Mouse (Mus musculus): ENCODE data around the gene Proser2. TPM values are rescaled to one million over a fixed set of nuclear protein-coding genes. Genes with fewer than 3 reads are reported as not detected.

Gene Proser2
- polyA plus RNA-seq, 1 experiment from 2014 or later, result 3.2 TPM

DNA sequence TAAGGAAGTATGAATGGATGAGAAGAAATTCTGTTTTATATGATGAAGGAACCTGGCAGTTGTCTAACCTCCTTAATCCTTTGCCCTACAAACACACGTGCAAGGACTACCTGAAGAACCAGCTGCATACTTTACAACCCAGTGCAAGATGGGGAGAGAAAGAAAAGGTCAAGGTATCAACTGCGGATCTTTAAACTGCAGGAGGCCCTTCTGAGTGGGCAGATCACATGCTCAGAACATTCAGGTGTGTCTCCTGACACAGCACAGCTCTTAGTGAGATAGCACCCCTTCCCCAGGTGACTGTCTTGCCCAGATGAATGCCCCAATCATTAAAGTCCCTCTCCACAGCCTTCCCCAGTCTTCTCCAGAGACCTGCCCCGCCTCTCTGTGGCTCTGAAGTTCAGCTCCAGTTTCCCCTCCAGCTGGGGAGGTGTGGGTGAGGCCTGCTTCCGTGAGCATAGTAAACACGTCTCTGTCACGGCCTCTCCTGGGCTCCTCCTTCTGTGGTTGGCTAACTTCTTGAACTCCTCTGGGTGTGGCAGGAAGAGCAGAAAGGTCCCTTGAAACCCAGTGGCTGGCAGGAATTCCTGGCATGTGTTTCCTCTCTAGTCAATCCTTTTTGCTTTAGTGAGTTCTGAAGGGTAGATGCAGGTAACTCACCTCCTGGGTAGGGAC lies 32.5 kb upstream of the Proser2 start:
- DNase-seq (ENCODE audit: low spot score), result no peak
- H3K4me2 ChIP-seq (ENCODE audit: low read depth), result no peak overlapping the region
- WGBS, result 67% methylated on average over 6 of the region's 6 CpGs
- H3K27ac ChIP-seq (ENCODE audit: low read depth, low read length), result no peak overlapping the region
- no peaks in the 10 kb centered on the region for H3K4me1 ChIP-seq (ENCODE audit: control insufficient read depth, insufficient read depth, low read length)
- H3K9ac ChIP-seq (ENCODE audit: low read length), result no peak overlapping the region
- H3K9me3 ChIP-seq (ENCODE audit: control insufficient read depth, low read length), result no peaks in the 10 kb centered on the region
- H3K36me3 ChIP-seq (ENCODE audit: control insufficient read depth, insufficient read depth, low read length), result no peaks in the 10 kb centered on the region
- no peak for ATAC-seq (ENCODE audit: insufficient read depth, low FRiP score, low TSS enrichment)
- H3K4me3 ChIP-seq (ENCODE audit: low read depth, low read length), result no peak overlapping the region
- H3K27me3 ChIP-seq (ENCODE audit: control insufficient read depth, insufficient read depth, low read length), result no peaks in the 10 kb centered on the region

DNA sequence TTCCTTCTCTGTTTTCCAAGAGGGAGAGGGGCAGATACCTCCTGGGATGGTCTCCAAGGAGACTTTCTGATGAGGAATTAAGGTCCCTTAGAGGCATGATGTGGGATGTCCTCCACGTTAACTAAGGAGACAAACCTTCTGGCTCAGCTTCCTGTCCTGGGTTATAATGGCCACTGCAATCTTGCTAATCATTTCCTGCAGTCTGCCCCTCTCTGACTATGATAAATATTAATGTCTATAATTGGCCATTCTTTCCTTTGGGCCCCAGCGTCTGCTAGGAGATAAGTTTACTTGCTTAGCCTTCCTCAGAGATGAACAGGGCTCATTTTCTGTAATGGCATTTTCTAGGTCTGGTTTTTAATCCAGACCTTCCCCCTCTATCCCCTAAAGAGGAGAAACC lies 29.7 kb upstream of the Proser2 start:
- ATAC-seq (ENCODE audit: insufficient read depth, low FRiP score, low TSS enrichment) (no peak), DNase-seq (ENCODE audit: low spot score) (no peak)
- Histone ChIP-seq H3K27me3 (ENCODE audit: control insufficient read depth, insufficient read depth, low read length) (no peaks in the 10 kb centered on the region), H3K9me3 (ENCODE audit: control insufficient read depth, low read length) (no peaks in the 10 kb centered on the region), H3K9ac (ENCODE audit: low read length) (no peak overlapping the region), H3K27ac (ENCODE audit: low read depth, low read length) (no peak overlapping the region), H3K4me2 (ENCODE audit: low read depth) (no peak overlapping the region), H3K36me3 (ENCODE audit: control insufficient read depth, insufficient read depth, low read length) (no peaks in the 10 kb centered on the region), H3K4me3 (ENCODE audit: low read depth, low read length) (no peak overlapping the region), H3K4me1 (ENCODE audit: control insufficient read depth, insufficient read depth, low read length) (no peaks in the 10 kb centered on the region)
- 45% methylated on average over 2 of the region's 2 CpGs for WGBS

DNA sequence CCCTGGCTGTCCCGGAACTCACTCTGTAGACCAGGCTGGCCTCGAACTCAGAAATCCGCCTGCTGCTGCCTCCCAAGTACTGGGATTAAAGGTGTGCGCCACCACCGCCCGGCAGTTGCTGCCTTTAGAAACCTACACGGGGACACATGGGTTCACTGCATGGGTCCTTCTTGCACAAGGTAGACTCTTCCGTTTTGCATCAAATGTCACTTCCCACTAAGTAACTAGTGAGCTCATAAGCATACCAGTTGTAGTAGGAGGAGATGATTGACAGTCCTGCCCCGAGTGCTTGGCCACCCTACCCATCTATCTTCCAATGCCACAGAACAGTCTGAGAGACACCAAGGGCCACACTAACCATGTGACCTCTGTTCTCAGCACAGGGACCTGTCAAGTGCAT lies 29.2 kb upstream of the Proser2 start:
- no peak overlapping the region for H3K9ac ChIP-seq (ENCODE audit: low read length)
- DNase-seq (ENCODE audit: low spot score) (no peak), ATAC-seq (ENCODE audit: insufficient read depth, low FRiP score, low TSS enrichment) (no peak)
- H3K4me1 ChIP-seq (ENCODE audit: control insufficient read depth, insufficient read depth, low read length), result no peaks in the 10 kb centered on the region
- H3K4me3 ChIP-seq (ENCODE audit: low read depth, low read length), result no peak overlapping the region
- no peak overlapping the region for H3K27ac ChIP-seq (ENCODE audit: low read depth, low read length)
- no peak overlapping the region for H3K4me2 ChIP-seq (ENCODE audit: low read depth)
- no peaks in the 10 kb centered on the region for H3K36me3 ChIP-seq (ENCODE audit: control insufficient read depth, insufficient read depth, low read length)
- no peaks in the 10 kb centered on the region for H3K27me3 ChIP-seq (ENCODE audit: control insufficient read depth, insufficient read depth, low read length)
- H3K9me3 ChIP-seq (ENCODE audit: control insufficient read depth, low read length), result no peaks in the 10 kb centered on the region
- whole genome bisulfite sequencing, result 83% methylated on average over 9 of the region's 9 CpGs

DNA sequence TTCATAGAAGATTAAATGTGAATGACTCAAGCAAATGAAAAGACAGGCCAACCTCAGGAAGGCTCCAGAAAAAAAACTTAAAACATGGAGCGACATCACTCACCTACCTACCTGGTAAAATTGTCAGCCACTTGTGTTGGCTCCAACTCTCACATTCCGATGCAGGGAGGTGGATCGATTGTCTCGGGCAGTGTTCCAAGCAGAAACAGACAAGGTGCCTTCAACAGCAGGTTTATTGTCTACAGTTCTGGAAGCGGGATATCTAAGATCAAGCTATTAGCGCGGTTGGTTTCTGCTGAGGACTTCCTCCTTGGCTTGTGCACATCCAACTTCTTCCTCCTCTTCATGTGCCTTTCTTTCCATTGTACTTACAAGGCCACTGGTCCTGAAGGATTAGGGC lies 27.6 kb upstream of the Proser2 start:
- WGBS, result 97% methylated on average over 7 of the region's 7 CpGs
- H3K4me3 ChIP-seq (ENCODE audit: low read depth, low read length), result no peak overlapping the region
- no peak for ATAC-seq (ENCODE audit: insufficient read depth, low FRiP score, low TSS enrichment)
- H3K9ac ChIP-seq (ENCODE audit: low read length), result no peak overlapping the region
- no peaks in the 10 kb centered on the region for H3K9me3 ChIP-seq (ENCODE audit: control insufficient read depth, low read length)
- H3K4me2 ChIP-seq (ENCODE audit: low read depth), result no peak overlapping the region
- H3K36me3 ChIP-seq (ENCODE audit: control insufficient read depth, insufficient read depth, low read length), result no peaks in the 10 kb centered on the region
- no peak overlapping the region for H3K27ac ChIP-seq (ENCODE audit: low read depth, low read length)
- DNase-seq (ENCODE audit: low spot score), result no peak
- no peaks in the 10 kb centered on the region for H3K4me1 ChIP-seq (ENCODE audit: control insufficient read depth, insufficient read depth, low read length)
- H3K27me3 ChIP-seq (ENCODE audit: control insufficient read depth, insufficient read depth, low read length), result no peaks in the 10 kb centered on the region

DNA sequence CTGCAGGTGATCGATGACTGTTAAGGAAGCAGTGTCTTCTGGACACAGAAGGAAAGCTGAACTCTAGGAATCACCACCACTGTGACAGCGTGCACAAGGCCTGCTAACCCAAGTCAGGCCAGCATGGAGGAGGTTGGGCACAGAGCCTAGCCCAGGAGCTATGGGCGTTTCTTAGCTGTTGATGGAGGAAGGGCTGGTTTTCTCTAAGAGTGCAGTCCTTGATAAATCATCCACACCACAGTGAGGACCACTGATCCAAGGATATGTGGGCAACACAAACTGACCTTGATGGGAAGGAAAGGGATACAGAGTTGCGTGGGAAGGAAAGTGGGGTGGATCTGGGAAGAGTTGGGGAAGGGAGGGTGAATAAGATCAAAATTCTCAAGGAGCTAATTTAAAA lies 27.2 kb upstream of the Proser2 start:
- no peak for ATAC-seq (ENCODE audit: insufficient read depth, low FRiP score, low TSS enrichment)

DNA sequence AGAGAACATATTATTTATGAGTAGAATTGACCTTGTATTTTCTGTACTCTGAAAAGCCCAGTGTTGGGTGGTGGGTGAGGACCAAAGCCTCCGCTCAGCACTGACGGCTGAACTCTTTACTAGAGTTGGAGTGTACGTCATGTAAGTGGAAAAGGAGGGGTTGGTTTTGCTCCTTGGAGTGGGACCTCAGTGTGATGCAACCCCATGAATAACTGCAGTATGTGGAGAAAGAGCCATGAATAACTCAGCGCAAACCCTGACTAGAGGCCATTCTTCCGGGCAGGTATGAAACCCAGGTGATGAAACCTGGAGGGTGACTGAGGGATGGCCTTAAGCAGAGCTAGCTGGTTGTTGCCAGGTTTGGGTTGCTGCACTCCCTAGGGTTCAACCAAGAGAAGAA lies 19.8 kb upstream of the Proser2 start:
- H3K36me3 ChIP-seq (ENCODE audit: control insufficient read depth, insufficient read depth, low read length), result no peaks in the 10 kb centered on the region
- DNase-seq (ENCODE audit: low spot score) (no peak), ATAC-seq (ENCODE audit: insufficient read depth, low FRiP score, low TSS enrichment) (no peak)
- no peaks in the 10 kb centered on the region for H3K9me3 ChIP-seq (ENCODE audit: control insufficient read depth, low read length)
- H3K27me3 ChIP-seq (ENCODE audit: control insufficient read depth, insufficient read depth, low read length), result no peaks in the 10 kb centered on the region
- no peak overlapping the region for H3K27ac ChIP-seq (ENCODE audit: low read depth, low read length)
- H3K4me1 ChIP-seq (ENCODE audit: control insufficient read depth, insufficient read depth, low read length), result no peaks in the 10 kb centered on the region
- no peak overlapping the region for H3K4me3 ChIP-seq (ENCODE audit: low read depth, low read length)
- WGBS, result 95% methylated on average over 5 of the region's 5 CpGs
- H3K4me2 ChIP-seq (ENCODE audit: low read depth), result no peak overlapping the region
- H3K9ac ChIP-seq (ENCODE audit: low read length), result no peak overlapping the region

More for the DNA sequence above, 27.2 kb upstream of the Proser2 start:
- Histone ChIP-seq H3K4me3 (ENCODE audit: low read depth, low read length) (no peak overlapping the region), H3K36me3 (ENCODE audit: control insufficient read depth, insufficient read depth, low read length) (no peaks in the 10 kb centered on the region), H3K27me3 (ENCODE audit: control insufficient read depth, insufficient read depth, low read length) (no peaks in the 10 kb centered on the region), H3K4me1 (ENCODE audit: control insufficient read depth, insufficient read depth, low read length) (no peaks in the 10 kb centered on the region), H3K9me3 (ENCODE audit: control insufficient read depth, low read length) (no peaks in the 10 kb centered on the region), H3K27ac (ENCODE audit: low read depth, low read length) (no peak overlapping the region), H3K4me2 (ENCODE audit: low read depth) (no peak overlapping the region), H3K9ac (ENCODE audit: low read length) (no peak overlapping the region)
- DNase-seq (ENCODE audit: low spot score), result no peak
- 88% methylated on average over 4 of the region's 4 CpGs for WGBS

DNA sequence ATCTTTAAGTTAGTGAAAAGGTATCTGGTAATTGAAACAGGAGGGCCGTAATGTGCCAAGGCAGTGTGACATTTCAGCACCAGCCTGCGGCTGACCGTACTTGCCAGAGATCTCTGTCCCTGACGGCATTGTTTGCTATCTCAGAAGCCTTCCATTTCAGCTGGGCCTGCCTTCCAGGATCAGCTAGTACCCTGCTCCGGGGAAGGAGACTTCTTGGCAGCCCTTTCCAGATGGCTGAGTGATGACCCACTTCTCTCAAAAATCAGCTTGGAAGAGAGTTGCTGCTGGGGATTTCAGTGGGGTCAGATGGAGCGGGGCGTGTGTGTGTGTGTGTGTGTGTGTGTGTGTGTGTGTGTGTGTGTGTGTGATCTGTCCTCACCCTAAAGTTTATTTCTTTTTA lies 16.9 kb upstream of the Proser2 start:
- Histone ChIP-seq H3K36me3 (ENCODE audit: control insufficient read depth, insufficient read depth, low read length) (no peaks in the 10 kb centered on the region), H3K27ac (ENCODE audit: low read depth, low read length) (no peak overlapping the region), H3K9ac (ENCODE audit: low read length) (no peak overlapping the region), H3K4me3 (ENCODE audit: low read depth, low read length) (no peak overlapping the region), H3K27me3 (ENCODE audit: control insufficient read depth, insufficient read depth, low read length) (no peaks in the 10 kb centered on the region), H3K9me3 (ENCODE audit: control insufficient read depth, low read length) (no peaks in the 10 kb centered on the region), H3K4me1 (ENCODE audit: control insufficient read depth, insufficient read depth, low read length) (no peaks in the 10 kb centered on the region), H3K4me2 (ENCODE audit: low read depth) (no peak overlapping the region)
- ATAC-seq (ENCODE audit: insufficient read depth, low FRiP score, low TSS enrichment) (no peak), DNase-seq (ENCODE audit: low spot score) (no peak)
- WGBS, result 86% methylated on average over 7 of the region's 7 CpGs

DNA sequence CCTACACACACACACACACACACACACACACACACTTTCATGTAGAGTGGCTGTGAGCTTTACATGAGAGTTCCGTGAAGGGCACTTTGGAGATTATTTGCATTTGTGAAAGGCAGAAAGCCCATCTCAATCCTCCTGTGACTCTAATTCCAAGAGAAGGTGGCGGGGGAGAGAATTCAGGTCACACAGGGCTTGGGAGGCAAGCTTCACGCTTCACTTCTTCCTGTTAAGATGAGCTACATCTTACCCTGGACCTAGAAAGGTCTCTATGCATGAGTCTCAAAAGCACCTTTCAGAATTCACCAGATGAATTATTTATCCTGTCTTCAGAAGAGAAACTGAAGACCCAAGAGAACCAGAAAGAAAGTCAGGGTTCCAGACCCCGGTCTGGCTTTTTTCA lies 16.2 kb upstream of the Proser2 start:
- Histone ChIP-seq H3K4me2 (ENCODE audit: low read depth) (no peak overlapping the region), H3K9ac (ENCODE audit: low read length) (no peak overlapping the region), H3K9me3 (ENCODE audit: control insufficient read depth, low read length) (no peaks in the 10 kb centered on the region), H3K27ac (ENCODE audit: low read depth, low read length) (no peak overlapping the region), H3K4me1 (ENCODE audit: control insufficient read depth, insufficient read depth, low read length) (no peaks in the 10 kb centered on the region), H3K27me3 (ENCODE audit: control insufficient read depth, insufficient read depth, low read length) (no peaks in the 10 kb centered on the region), H3K4me3 (ENCODE audit: low read depth, low read length) (no peak overlapping the region), H3K36me3 (ENCODE audit: control insufficient read depth, insufficient read depth, low read length) (no peaks in the 10 kb centered on the region)
- ATAC-seq (ENCODE audit: insufficient read depth, low FRiP score, low TSS enrichment) (no peak), DNase-seq (ENCODE audit: low spot score) (no peak)
- 87% methylated on average over 4 of the region's 4 CpGs for WGBS

DNA sequence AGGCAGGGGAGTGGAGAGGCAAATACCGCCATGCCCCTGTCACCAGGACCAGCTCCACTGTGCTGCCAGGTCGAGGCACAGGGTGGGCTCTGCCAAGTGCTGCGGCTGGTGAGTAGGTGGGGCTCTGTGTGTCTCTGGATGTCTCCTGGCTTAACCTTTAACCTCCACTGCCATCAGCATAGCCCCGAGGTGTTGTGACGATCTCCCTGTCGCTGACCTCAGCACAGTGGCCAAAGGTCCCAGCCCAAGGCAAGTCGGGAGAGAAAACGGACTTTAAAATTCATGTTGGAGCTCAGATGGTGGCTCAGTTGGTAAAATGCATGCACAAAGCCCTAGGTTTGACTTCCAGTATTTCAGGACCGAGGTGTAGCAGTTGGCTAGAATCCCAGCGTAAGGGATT lies 15.6 kb upstream of the Proser2 start:
- 83% methylated on average over 10 of the region's 10 CpGs for WGBS
- Histone ChIP-seq H3K4me1 (ENCODE audit: control insufficient read depth, insufficient read depth, low read length) (no peaks in the 10 kb centered on the region), H3K4me2 (ENCODE audit: low read depth) (no peak overlapping the region), H3K36me3 (ENCODE audit: control insufficient read depth, insufficient read depth, low read length) (no peaks in the 10 kb centered on the region), H3K27ac (ENCODE audit: low read depth, low read length) (no peak overlapping the region), H3K9me3 (ENCODE audit: control insufficient read depth, low read length) (no peaks in the 10 kb centered on the region), H3K9ac (ENCODE audit: low read length) (no peak overlapping the region), H3K4me3 (ENCODE audit: low read depth, low read length) (no peak overlapping the region), H3K27me3 (ENCODE audit: control insufficient read depth, insufficient read depth, low read length) (no peaks in the 10 kb centered on the region)
- ATAC-seq (ENCODE audit: insufficient read depth, low FRiP score, low TSS enrichment) (no peak), DNase-seq (ENCODE audit: low spot score) (no peak)
